Mouse (Mus musculus): ENCODE data around the gene Smug1.

Smug1 gene

DNA sequence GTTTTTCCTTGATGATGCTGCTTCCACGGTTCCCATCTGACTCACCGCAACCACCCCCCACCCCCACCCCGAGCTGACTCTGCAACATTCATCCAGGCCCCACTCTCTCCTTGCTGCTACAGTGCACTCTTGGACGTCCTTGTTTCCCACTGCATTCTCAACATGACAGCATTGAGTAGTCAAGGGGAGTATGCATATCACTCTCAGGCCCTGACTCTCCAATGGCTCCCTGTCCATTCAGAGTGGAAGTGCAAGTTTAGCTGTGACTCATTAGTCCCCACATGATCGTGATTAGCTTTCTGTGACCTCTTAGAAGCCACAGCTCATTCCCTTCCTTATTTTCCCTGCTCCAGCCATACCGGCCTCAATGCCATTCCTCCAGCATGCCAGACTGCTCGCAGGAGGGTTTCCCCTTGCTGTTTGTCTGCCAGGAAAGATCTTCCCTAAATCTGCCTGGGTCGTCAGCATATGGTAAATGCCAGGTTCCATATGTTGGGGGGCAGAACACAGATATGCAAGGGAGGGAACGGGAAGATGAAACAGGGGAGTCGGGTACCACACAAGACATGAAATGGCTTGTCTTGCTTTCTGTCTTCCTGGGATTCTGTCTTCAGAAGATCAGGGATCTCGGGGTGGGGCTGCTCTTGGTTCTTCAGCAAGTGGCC lies 21.1 kb downstream of the Smug1 start:
- DNase-seq (ENCODE audit: extremely low spot score): no peak

DNA sequence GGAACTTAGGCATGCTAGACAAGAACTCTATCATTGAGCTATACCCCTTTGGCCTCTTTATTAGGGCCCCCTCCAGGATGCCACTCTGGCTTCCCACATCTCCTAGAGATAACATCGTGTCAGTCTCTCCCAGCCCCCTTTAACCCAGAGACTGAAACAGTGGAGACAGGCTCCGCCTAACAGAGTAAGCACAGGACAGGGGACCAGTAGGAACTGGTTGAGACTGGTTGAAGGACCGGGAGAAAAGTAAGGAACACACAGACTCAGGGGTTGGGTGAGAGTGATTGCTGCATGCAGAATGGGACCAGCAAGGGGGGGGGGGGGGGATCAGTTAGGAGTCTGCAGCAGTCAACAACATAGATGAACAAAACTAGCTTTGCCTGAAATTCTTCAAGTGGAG lies 22.7 kb downstream of the Smug1 start:
- no peak for DNase-seq (ENCODE audit: extremely low spot score)

DNA sequence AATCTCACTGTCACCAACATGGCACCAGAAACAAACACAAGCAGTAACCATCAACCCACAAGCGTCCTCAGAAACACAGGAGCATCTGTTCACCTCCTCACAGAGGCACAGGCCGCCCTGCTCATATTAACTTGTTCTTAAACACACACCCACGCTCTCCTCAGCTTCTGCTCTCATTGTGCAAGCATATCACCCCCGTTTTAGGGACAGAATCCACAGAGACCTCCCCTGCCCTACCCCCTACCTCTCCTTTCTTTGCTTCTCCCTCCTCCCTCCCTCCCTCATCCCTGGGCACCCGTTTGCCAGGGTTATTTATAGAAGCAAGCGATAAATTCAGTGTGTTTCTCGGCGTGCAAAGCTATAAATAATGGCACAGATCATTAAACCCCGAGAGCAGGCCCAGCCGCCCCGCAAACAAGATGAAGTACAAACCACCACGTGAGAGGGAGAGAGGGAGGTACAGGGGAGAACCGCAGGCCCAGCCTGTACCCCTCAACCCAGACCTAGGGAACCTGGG lies 31.4 kb downstream of the Smug1 start:
- DNase-seq (ENCODE audit: extremely low spot score): no peak

DNA sequence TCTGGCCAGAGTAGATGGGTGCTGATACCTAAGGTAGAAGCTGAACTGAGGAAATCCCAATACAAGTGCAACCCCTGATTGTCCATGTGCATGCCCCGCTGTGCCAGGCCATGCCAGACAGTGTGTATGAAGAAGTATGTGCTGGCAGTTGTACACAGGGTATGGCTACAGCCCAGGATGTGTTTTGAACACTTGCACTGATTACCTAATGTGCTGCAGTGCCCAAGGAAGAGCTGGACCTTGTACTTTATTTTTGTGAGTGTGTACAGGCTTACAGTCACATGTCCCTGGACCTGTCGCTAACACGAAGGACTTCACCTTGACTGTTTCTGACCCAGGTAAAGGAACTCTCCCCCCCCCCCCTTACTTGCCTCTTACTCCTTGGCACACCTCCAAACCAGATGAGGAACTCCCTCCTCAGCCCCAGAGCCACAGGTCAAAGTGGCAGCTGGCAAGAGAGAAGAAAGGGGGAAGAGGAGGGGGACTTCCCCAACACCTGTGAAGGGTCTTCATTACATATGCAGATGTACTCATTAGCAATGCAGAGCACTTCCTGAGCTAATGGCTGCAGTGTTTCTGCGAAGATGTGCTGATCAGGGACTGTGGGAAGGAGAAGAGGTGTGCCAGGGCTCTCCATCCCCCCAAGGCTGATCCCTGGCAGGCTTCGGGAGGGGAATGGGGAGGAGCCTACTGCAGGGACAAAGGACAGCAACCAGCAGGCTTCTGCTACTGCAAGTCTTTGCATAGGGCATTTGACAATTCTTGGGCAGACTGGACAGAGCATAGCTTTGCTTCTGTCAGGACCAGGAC lies 32.4 kb downstream of the Smug1 start:
- no peak for DNase-seq (ENCODE audit: extremely low spot score)

DNA sequence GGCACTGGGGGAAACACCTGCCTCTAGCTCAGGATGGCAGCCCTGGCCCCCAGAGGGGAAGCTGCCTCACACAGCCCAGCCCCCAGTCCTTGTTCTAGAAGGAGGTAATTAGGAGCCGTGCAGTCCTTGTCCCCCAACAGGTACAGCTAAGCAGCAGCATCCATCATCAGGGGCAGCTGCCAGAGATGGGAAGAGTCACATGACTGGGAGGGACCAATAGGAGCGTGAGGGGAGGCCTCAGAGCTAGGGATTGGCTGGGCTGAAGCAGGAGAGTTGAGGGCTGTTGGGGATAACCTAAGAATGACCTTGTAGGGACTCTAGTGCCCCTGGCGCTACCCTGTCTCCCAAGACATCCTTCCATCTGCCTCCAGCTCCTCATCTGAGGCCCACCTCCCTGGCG lies 33.1 kb downstream of the Smug1 start:
- DNase-seq (ENCODE audit: extremely low spot score): peak; percentile 62

DNA sequence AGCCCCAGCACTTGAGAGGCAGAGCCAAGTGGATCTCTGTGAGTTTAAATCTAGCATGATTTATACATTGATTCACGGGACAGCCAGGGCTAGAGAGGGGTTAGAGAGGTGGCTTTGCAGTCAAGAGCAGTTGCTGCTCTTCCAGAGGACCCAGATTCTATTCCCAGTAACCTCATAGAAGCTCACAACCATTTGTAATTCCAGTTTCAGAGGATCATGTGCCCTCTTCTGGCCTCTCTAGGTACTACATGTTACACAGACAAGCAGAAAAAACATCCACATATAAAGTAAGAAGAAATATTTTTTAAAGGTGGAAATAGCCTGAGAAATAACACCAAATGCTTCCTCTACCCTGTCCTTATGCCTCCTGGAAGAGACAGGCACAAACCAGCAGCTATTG lies 36.2 kb downstream of the Smug1 start:
- DNase-seq (ENCODE audit: extremely low spot score): no peak

DNA sequence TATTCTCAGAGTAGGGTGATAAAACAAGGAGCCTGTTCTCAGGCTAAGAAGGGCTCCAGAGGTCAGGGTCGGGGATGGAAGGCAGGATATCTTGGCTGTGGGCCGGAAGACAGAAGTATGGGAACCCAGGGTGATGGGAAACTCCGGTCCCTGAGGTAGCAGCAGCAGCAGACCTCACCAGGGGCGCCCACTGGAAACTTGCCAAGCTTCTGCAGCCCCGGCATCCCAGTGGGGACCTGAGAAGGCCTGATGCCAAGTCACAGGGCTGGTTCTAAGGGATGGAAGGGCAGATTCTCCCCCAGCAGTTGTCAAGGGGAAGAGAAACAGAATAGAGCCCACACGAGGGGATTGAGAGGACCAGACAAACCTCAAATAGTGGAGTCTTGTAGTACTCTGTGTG lies 37.6 kb downstream of the Smug1 start:
- no peak for DNase-seq (ENCODE audit: extremely low spot score)

DNA sequence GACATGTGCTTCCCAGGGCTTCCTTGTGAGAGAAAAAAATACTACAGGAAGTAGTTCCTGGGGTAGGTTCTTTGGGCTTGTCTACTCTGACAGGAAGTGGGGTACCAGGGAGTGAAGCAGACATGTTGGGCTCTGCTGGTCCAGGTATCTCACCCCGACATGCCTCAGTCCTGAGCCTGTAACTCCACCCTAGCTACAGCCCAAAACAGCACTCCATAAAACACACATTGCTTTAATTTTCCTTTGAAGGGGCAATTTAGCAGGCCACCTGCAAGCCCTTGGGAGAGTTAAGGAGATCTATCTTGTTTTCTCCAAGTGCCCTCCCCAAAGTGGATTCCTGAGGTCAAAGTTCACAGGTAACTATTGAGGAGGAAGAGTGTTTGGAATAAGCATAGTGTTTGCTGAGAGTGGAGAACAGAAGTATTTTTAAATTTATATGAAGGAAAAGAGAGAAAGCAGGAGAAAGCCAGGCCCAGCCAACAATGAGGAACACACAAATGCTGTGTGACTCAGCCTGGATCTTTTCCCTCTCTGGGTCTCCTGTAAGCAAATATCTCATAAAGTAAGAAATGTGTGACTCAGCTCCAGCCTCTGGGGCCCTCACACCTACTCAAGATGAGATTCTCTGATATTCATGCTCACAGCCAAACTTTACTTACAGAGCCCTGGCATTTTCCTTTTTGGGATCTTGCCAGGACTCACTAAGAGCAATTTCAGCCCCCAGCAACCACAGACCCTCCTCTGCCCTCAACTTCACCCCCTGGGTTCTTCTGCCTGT lies 38.6 kb downstream of the Smug1 start:
- DNase-seq (ENCODE audit: extremely low spot score): no peak

DNA sequence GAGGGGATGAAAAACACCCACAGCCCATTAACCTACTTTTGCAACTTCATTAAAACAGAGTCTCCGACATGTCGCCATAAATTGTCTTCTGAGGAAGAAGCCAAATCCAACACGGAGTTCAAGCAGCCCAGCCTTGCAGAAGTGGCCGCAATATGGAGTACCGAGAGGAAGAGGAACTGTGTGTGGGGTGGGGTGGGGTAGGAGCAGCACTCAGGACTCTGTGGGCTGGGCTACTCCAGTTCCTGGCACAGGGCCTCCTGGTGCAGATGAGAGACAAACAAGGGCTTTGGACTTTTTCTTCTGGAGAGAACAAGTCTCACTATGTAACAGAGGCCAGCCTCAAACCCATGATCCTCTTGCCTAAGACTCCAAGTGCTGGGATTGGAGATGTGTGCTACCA lies 40.9 kb downstream of the Smug1 start:
- DNase-seq (ENCODE audit: extremely low spot score): no peak

DNA sequence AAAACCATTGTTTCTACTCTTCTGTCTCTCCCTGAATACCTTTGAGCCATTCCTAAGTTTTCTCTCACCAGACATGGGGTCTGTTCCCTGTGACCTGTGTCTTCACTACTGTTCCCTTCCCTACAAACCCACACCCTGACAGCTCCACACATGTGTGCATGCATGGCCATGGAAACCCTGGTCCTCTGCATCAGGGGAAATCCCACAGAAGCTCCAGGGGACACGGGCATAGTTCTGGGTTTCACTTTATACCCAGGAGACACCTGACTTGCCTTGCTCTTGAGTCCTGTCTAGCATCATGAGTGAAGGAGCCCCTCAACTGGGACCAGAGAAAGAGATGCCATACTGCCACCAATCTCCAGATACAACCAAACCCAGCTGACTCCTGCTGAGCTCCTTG lies 42.6 kb downstream of the Smug1 start:
- DNase-seq (ENCODE audit: extremely low spot score): no peak

DNA sequence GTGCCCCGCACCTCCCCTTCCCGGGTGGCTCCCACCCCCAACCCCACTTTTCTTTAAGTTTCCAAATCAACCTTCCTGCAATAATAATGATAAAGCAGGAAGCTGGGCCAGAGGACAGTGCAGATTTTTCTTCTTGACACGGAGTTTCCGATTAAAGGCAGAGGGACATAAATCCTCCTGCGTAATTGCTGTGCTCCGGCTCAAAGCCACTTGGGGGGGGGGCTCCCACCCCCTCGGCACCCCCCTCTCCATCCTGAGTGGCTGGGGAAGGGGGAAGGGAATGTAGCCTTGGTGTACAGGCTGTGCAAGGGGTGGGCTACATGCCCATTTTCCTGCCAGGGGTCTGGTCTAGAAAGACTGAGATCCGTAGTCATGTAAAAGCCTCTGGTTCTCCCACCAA lies 43.5 kb downstream of the Smug1 start:
- no peak for DNase-seq (ENCODE audit: extremely low spot score)

DNA sequence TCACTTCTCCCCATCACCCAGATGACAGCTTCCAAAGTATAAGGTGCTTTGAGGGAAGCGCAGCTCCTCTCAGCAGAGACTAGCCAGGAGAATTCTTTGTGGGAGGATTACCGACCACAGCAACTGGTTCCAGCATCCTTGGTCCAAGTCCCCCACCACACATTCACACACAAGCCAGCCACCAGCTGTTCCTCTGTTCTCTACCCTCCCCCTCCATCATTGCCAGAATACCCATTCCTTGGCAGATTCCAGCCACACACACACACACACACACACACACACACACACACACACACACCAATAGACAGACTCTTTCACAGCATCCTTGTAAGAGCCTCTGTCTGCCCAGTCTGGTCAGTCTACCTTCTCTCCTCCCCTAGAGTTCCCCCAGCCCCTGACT lies 44.5 kb downstream of the Smug1 start:
- DNase-seq (ENCODE audit: extremely low spot score): no peak

DNA sequence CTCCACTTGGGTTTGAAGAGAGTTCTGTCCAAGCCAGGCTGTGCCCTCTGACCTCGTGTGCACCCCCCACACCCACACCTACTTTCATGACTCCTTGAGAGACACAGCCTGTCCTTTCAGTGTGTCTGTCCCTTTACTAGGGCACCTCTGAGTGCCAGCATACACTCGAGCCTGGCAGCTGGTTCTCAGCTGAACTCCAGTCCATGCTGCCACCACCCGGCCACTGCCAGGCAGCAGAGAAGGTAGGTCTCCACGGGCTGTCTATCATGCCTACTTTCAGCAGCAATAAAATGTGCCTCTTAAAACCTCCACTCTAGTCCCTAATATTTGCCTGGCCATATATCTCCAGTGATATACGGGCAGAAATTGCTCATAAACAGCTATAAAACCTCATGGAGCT lies 45.5 kb downstream of the Smug1 start:
- no peak for DNase-seq (ENCODE audit: extremely low spot score)

DNA sequence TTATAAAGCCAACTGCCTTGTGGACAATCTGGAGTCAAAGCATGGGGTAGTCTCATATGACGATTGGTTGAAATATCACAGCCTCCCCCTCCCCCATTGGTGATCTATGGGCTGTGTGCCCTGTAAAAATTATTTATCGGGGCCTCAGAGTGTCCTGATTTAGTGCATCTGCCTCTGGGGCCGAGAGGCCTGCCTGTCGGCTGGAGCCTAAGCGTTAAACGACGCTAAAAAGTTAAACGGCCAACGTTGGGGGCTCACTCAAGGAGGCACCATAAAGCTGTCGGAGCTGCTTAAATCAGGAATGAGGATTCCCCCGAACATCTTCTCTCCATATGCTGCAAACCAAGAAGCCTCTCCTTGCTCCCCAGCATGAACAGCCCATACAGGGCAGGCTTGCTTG lies 46.3 kb downstream of the Smug1 start:
- DNase-seq (ENCODE audit: extremely low spot score): no peak

DNA sequence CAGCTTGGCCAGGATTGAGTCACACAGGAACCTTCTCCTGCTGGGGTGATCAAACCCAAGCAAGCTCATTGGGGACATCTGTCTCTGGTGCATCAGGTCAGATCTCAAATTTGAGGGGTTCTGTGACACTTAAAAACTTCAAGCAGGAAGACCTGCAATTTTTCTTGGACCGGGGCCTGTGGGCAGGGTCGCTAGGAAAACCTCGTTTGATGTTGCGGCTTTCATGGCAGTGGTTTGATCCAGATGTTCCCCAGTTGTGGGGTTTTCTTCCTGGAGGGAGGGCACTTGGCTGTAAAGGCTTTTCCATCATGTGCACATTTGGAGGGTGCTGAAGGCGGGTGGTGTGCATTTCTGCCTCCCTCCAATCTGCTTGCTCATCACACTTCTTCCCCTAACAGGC lies 51.2 kb downstream of the Smug1 start:
- DNase-seq (ENCODE audit: extremely low spot score): no peak

DNA sequence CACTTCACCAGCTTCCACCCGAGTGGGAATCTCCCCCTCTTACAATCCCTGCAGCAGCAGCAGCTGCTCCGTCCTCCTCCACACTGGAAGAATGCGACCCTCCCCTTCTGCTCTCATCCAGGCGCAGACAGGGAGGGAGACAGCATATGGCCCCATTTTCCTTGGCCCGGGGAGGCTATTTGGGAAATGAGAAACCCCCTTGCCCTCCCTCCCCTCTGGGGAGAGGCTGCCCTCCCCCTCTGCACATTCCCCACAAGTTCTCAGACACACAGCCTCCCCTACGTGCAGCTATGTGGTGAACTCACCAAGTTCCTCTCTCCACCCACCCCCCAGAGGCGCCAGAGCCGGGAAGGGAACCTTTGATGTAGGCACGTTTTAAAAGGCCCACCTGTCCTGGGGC lies 51.6 kb downstream of the Smug1 start:
- no peak for DNase-seq (ENCODE audit: extremely low spot score)

DNA sequence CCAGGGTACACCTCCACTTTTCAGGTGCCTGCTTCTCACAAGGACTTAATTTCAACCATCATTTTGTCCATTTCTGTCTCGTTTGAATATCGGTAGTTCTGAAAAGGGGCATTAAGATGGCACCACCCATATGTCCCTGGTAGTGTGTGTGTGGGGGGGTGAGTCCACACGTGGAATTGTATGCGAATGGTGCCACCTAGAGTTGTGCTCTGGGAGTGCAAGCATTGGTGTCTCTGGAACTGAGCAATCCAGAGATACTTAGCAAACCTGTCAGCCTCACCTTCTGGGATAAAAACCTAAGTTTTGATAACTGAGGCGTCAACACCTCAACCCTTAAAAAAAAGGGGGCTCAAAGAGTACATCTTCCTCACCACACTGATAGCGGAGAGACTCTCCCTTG lies 53.8 kb downstream of the Smug1 start:
- DNase-seq (ENCODE audit: extremely low spot score): no peak

DNA sequence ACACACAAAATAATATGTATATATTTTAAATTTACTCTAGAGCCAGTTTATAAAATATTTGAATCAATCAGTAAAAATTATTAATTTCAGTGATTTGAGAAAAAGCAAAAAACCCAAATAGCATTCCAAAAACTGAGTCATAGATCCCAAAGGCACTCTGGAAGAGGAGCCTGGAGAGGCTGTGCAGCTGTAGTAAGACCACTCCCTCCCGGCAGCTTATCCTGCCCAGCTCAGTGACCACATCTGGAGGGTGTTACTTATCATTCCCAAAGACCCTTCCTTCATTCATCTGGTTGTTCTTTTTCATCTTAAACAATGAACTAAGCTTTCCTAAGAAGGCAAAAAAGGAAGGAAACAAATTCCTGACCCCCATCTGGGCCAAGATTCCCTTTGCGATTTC lies 54.6 kb downstream of the Smug1 start:
- DNase-seq (ENCODE audit: extremely low spot score): no peak

DNA sequence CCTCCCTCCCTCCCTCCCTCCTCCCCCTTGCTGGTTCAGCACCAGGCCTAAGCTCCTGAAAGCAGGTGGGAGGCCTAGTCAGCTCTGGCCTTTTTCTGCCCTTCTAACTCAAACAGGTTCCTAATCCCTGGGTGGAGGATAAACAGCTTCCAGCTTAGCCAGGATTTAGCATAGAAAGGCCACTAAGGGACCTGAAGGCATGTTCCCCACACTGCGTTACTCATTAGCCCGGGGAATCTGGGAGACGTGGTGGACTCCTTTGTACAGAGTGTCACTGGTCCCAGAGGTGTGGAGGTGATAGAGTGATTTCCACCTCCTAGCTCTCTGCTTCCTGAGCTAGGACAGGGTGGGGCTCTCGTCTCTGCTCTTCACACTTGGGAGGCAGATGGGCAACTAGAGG lies 57.0 kb downstream of the Smug1 start:
- no peak for DNase-seq (ENCODE audit: extremely low spot score)

DNA sequence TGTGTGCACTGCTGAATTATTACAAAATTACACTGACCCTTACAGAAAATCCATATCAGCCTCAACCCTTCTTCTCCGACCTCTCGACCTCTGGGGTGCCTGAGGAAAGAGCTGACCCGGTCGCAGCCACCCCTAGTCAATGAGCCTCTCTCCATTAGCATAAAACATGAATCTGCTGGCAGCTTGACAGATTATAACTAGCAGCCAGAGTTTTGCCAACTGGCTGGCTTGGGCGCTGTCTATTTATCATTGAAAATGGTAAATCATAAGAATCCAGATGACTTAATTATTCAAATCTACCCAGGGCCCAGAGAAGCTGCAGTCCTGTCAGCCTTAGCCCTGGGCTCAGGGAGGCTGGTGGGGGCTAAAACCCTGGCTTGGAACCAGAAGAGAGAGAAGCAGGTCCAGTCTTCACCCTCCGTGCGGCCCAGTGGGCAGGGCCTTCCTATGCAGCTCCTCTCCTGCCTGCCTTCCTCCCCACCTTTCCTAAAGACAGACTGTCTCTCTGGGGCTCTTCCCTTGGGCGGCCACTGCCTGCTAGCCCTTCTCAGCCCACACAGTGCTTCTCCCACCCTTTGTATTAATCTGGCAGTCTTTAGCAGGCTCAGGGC lies 58.7 kb downstream of the Smug1 start:
- no peak for DNase-seq (ENCODE audit: extremely low spot score)

DNA sequence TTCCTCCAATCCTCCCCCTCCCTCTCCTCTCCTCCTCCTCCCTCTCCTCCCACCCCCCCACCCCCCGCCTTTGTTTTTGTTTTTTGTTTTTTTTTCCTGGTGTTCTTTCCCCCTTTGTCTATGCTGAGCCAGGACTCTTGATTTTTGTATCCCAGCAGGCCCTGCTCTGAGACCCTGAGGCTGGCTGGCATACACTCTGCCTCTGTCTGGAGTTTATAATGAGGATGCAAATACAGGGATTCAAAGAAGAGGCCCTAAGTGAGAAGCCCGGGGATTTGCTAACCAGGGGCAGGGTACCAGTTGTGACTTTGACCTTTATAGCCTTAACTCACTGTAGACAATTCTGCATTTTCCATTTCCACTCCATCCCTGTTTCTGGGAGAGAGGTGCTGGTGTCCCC lies 60.7 kb downstream of the Smug1 start:
- no peak for DNase-seq (ENCODE audit: extremely low spot score)
